Mouse (Mus musculus) cortical plate, adult 2 months (tissue): ENCODE measurements around the gene Fbxo4.

Experiments used
- CTCF ChIP-seq: fragments of 200-500 bp; IDR thresholded peaks from 2 replicates; pipeline ENCODE4 v1.5.1; 2011; ENCODE audit warnings: mild to moderate bottlenecking, control low read depth, low read length; ENCODE audit not compliant: insufficient read depth; ENCODE audit errors: extremely low read depth
- POLR2A ChIP-seq: fragments of 200-500 bp; IDR thresholded peaks from 2 replicates; pipeline ENCODE4 v1.6.1; 2011; ENCODE audit warnings: mild to moderate bottlenecking, low read length, control low read depth; ENCODE audit not compliant: insufficient read depth; ENCODE audit errors: extremely low read depth

DNA sequence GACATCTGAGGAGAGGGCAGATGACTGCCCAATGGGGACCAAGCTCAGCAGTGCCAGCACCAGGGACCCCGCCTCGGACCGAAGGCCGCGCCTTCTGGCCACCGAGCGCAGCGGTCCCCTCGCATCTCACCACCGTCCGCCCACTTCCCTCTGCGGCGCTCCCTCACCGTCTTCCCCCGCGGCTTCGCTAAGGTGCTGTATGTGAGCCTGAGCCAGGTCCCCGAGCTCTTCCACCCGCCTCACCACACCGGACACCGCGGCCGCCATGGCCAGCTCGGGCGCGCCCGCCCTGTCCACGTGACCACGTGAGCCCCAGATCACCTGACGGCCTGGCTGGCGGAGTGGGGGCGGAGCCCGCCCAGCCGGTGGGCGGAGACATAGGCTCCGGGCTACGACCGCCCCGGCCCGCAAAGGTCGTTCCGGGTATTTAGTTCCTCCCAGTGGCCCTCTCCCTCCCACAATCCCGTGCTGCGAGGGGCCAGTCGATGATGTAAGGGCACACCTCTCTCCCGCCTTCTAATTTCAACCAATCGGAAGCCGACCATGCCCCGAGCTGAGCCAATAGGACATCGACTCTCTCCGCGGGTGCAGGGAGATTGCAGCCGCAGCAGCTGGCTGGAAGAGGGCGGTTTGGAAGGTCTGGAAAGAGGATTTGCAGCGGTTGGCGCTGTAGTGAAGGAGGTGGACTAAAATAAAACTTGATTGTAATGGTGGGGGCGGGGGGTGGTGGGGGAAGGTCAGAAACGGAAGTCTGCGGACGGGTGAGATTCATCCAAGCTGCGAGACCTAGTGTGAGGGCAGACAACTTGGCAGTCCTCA lies 16.3 kb upstream of the Fbxo4 start, which contains the start of gene AW549877:
- TF ChIP-seq POLR2A (peak; percentile 87), CTCF (no peak)
